Mouse (Mus musculus) thymus, postnatal 0 days (tissue): ENCODE results near the gene Cgnl1. TPM values are rescaled to one million over a fixed set of nuclear protein-coding genes. Genes with fewer than 3 reads are reported as not detected.

Experiments
- DNase-seq: peaks from one replicate; pipeline ENCODE4 v3.0.0-alpha.2; 2015; ENCODE audit warnings: low spot score
- polyA plus RNA-seq: library from polyadenylated mRNA; unstranded; fragments of >200 nt; fragmentation: Nextera tagmentation; extraction: Ambion mirVana; gene quantifications from 2 replicates; pipeline ENCODE4 v1.2.1, GENCODE M21; 2015

The Cgnl1 gene
- polyA plus RNA-seq, 1 experiment from 2014 or later: 1.1 TPM

GRCm38 (mm10) chr9:71768119-71768518 lies 3.3 kb downstream of the Cgnl1 start:
- DNase-seq: no peak

GRCm38 (mm10) chr9:71766902-71767301 lies 4.5 kb downstream of the Cgnl1 start:
- no peak for DNase-seq

GRCm38 (mm10) chr9:71766306-71766705 lies 5.1 kb downstream of the Cgnl1 start:
- DNase-seq: no peak

- DNase-seq: peak; percentile 25
Measured at GRCm38 (mm10) chr9:71764551-71764950, 6.9 kb downstream of the Cgnl1 start.

- no peak for DNase-seq
Measured at GRCm38 (mm10) chr9:71763273-71763672, 8.1 kb downstream of the Cgnl1 start.

- no peak for DNase-seq
Measured at GRCm38 (mm10) chr9:71761663-71762062, 9.7 kb downstream of the Cgnl1 start.

- no peak for DNase-seq
Measured at GRCm38 (mm10) chr9:71760518-71761141, 10.8 kb downstream of the Cgnl1 start.

GRCm38 (mm10) chr9:71759893-71760292 lies 11.5 kb downstream of the Cgnl1 start:
- DNase-seq: no peak

- DNase-seq: no peak
Measured at GRCm38 (mm10) chr9:71757386-71757785, 14.0 kb downstream of the Cgnl1 start.

GRCm38 (mm10) chr9:71756916-71757315 lies 14.5 kb downstream of the Cgnl1 start:
- no peak for DNase-seq

GRCm38 (mm10) chr9:71753981-71754380 lies 17.4 kb downstream of the Cgnl1 start:
- no peak for DNase-seq

- no peak for DNase-seq
Measured at GRCm38 (mm10) chr9:71753529-71753928, 17.9 kb downstream of the Cgnl1 start.

GRCm38 (mm10) chr9:71753117-71753516 lies 18.3 kb downstream of the Cgnl1 start:
- no peak for DNase-seq

- no peak for DNase-seq
Measured at GRCm38 (mm10) chr9:71750015-71750672, 21.3 kb downstream of the Cgnl1 start.

GRCm38 (mm10) chr9:71746405-71746804 lies 25.0 kb downstream of the Cgnl1 start:
- DNase-seq: no peak

GRCm38 (mm10) chr9:71738081-71738930 lies 33.1 kb downstream of the Cgnl1 start:
- no peak for DNase-seq

- no peak for DNase-seq
Measured at GRCm38 (mm10) chr9:71737257-71738023, 34.0 kb downstream of the Cgnl1 start.

- no peak for DNase-seq
Measured at GRCm38 (mm10) chr9:71735886-71736285, 35.5 kb downstream of the Cgnl1 start.

GRCm38 (mm10) chr9:71733559-71733958 lies 37.8 kb downstream of the Cgnl1 start:
- DNase-seq: no peak

GRCm38 (mm10) chr9:71728822-71729311 lies 42.5 kb downstream of the Cgnl1 start:
- no peak for DNase-seq

GRCm38 (mm10) chr9:71727233-71727632 lies 44.2 kb downstream of the Cgnl1 start:
- no peak for DNase-seq
